Mouse (Mus musculus) gastrocnemius, postnatal 25 days (tissue): ENCODE data around the gene Ros1. TPM values are rescaled to one million over a fixed set of nuclear protein-coding genes. Genes with fewer than 3 reads are reported as not detected.

ENCODE experiments used
- DNase-seq: peaks from one replicate; pipeline ENCODE4 v3.0.0; 2022
- long read RNA-seq, 2 experiments: library from polyadenylated mRNA; stranded (forward); transcript quantifications; one replicate each; pipeline ENCODE4 v2.0.0; 2021
- total RNA-seq, 2 experiments: library from RNA; stranded (reverse); gene quantifications; 1 replicate in 1 of 2; 2 replicates in 1 of 2; pipeline ENCODE4 v1.2.3; 2021

Gene Ros1
- total RNA-seq = under 1 TPM; 0.03 to 0.13 TPM
- long read RNA-seq, experiment 1, partial matches to known transcripts = 0 of 1 reads
- long read RNA-seq, experiment 1, other reads (novel, unspliced or antisense) = 1 of 1 reads
- long read RNA-seq, experiment 2, partial matches to known transcripts = 0 of 2 reads
- long read RNA-seq, experiment 2, other reads (novel, unspliced or antisense) = 2 of 2 reads

DNA sequence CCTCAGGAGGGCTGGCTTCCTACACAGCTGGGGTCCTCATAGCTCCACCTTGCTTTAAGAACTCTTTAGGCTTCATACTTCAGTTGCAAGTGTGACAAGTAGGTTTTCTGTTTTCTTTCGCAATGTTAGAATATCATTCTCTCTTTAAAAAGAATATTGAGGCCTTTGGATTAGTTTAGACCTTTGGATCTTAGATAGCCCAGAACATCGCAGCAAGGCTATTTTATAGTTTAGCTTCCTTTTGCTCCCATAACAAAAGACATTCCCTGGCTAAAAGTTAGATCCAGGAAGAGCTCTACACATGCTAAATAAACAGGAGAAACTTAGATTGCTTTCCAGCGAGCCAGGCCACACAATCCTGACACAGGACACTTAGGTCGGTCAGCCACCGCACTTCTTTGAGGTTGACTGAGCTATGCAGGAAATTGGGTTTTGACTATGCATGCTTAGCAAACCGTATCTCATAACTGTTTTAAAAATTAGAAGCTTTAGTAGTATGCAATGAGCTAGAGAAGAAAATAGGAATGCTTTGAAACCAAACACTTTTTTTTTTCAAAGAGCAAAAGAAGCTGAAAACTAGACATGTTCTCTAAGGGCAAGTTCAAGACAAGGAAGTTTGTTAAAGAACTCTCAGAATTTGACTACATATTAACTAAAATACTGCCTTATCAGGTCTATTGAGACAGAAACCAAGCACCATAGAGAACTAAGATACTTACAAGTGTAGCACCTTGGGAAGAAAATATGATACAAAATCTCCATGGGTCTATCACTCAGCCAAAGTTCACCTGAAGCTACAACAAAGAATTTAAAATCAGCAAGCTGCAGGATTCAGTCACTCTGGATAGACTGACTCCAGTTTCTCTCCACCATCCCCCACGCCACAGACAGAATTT lies at the start of gene Ros1:
TSS of gene Ros1 (minus strand) at position 288 of the 896 bp plus-strand sequence.
- DNase-seq = no peak

DNA sequence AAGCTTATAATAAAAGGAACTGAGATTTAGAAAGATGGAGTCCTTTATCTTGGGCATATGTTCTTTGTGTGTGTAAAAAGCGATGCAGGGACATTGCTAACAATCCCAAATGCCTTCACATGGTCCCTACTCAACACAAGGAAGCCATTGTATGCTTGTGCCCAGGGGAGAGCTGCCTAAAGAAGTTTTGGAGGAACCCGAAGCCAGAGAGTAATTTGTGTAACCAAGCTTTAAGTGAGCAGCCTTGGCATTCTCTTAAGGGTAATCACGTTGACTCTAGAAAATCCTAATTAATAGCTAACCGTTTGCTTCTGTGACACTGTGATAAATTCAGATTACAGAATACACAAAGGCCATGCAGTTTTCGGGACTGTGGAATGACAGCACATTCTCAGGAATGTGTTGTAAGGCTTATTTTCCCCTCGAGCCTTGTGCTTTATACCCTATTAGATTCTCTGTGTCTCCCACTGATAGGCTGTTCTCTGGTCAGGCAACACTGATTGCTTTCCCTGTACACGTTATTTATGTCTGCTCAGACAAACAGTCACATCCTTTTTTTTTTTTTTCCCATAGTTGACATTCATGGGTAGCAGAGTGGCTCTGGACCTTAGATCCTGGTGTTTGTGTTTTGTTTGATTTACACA lies 47.8 kb upstream of the Ros1 start:
- DNase-seq = no peak

- DNase-seq = no peak
These were observed 47.0 kb upstream of the Ros1 start for GRCm38 (mm10) chr10:52242015-52242414.

DNA sequence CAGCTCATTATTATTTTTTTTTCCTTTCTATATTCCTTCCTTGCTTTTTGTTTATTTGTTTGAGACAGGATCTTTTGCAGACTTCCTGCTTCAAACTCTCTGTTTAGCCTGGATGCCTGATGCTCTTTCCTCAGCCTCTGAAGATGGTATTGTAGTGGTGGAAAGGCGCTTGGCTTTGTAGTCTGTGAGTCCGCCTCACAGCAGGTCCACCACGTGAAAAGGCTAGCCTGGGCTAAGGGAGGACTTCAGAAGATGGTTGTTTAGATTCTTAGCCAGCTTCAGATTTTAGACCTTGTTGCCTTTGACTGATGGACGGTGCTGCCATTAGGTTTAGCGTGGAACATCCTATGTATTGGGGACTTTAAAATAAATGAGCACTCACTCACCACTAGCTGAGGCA lies 40.4 kb upstream of the Ros1 start:
- no peak for DNase-seq

DNA sequence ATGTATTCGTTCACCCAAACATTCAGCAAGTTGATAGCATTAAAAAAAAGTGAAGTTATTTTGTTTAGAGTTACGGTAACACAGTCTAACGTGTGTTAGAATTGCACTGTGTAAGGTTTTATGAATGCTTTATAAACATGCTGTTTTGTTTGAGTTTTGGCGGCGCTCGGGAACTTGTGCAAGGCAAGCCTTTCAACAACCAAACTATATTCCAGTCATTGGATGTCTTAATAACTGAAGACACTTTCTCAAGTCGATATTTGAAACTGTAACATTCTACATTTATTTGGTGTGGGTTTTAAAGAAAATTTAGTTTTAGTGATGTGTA lies 39.6 kb upstream of the Ros1 start:
- no peak for DNase-seq

DNA sequence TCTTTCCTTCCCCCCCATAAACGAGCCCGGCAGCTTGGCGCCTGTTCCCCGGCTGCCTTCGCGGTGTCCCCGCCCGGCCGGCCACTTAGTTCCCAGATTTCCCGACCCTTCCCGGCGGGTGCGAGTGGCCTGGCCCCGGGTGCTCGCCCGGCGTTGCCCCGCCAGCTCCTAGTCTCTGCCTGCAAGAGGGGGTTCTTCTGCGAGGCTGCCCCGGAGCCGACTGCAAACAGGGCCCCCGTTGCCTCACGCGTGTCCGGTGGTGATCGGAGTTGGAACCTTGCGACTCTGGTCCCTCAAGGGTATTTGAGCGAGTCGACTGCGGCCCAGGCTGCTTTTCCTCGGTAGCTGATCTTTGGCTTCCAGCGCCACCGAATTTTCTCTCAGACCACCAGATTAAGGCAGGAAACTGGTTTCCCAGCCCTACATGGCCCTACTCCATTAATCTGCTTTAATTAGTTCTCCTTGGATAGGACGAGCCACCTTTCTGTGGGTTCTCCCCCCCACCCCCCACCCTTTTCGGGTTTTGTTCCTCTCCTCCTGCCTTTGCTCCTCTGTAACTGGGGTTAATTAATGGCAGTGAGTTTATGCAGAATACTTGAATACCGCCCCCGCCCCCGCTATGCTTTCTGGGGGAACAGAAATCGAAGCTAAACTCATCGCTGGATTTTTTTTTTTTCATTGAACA lies 39.1 kb upstream of the Ros1 start:
- peak; percentile 10 for DNase-seq

GRCm38 (mm10) chr10:52233301-52233968 lies 38.4 kb upstream of the Ros1 start, which contains the start of gene Dcbld1:
Gene Dcbld1 (plus strand): TSS chr10:52233619.
- peak; percentile 44 for DNase-seq

DNA sequence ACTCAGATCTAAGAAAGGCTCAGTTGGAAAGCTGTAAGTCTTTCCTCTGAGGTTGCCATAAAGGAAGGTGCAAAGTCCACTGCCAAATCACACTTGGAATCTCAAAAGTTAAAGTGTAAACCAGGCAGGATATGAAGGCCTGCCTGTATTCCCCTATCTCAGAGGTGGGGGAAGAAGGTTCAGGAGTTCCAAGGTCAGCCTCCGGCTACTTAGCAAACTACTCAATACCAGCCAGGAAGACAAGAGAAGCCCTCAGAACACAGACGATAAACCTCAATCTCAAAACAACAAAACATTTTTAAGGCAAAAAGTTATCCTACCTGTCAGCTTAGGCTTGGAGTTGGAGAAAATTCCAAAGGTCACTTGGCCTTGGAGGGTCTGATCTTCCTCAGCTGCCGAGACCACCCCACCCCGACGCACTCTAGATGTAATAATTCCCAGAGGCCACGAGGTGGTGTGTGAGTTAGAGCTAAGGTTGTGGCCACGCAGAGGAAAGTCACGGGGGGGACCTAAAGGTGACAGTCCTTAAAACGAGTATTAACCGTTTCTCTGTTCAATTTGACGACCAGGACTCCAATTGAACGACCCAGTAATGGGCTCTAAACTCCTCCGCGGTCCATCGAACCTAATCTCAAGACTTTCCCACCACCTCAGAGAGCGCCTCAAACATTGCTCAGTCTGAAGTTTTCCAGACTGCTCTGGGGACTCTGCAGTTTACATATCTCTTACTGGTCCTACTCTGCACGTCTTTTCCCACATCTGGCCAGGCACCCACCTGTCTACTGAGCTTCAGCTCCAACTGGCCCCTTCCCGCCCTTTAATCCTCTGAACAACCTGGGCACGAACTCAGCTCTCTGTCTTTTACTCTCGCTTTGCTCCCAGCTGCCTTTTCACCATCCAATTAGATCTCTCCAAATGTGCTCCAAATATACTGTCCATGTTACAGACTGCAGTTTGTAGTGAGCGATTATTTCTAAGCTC lies 37.4 kb upstream of the Ros1 start:
- peak; percentile 9 for DNase-seq

DNA sequence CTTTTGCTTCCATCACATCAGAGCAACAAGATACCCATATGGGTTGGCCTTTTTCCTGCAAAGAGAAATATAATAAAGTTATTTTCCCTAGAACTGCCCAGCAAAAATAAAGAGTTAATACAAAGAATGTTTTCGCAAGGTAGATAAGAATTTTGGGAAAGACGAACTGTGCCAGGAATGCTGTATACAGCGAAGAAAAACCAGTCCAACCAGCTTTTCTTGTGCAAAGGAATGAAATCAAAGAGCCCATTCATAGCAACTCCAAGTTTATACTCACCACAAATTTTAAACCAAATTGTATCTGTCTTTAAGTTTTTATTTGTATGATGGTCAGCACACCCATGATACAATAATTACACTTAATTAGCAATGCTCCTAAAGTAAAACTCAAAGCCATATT lies 24.6 kb upstream of the Ros1 start:
- DNase-seq = no peak

DNA sequence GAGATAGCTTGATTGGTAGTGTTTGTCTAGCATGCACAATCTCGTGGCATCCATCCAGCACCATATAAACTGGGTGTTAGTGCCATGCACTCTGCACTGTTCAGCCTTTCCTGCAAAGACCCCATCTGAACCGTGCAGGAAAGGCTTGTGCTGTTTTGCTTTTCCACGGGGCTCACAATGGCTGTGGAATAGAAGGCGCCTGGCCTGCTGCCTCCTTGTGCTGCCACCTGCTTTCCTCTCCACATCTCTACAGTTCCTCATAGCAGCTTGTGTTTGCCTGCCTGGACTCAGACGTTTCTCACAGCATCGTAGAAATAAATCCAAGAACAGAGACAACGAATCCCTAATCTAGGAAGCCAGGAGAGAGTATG lies 22.5 kb upstream of the Ros1 start:
- no peak for DNase-seq

GRCm38 (mm10) chr10:52216797-52217563 lies 21.9 kb upstream of the Ros1 start:
- no peak for DNase-seq

- no peak for DNase-seq
These were observed 20.3 kb upstream of the Ros1 start for GRCm38 (mm10) chr10:52215267-52215818.

DNA sequence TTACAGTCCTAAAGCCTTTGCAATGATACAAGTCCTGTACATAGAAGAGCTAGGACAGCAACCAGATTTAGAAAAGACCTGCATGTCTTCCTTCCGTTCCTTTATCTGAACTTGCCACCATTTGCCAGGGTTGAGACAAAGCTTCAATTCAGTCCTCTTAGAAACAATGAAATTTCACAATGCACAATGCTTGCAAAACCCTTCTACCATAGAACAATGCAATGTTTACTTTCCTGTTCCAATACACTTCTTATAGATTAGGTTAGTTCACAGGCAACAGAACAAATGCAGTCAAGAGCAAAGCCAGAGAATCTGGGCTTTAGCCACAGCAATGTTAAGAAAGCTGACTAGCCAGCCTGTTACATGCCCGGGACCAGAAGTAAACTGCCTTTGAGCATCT lies 9.0 kb upstream of the Ros1 start:
- no peak for DNase-seq

DNA sequence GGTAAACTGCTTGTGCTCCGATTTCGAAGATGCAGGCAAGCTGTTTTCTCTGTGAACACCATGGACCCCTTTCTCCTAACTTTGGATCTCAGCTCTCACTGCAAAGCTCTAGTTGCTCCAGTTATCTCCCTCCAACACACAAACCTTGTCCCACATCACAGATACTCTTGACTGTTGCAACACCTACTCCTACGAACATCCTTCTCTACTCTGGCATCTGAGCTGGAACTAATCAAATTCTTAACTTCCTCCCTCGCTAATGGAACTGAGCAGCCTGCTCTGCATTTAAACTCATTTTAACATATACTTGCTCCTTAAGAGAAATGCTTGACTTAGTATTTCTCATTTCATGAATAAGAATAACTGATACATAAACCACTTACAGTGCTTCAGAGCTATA lies 9.1 kb downstream of the Ros1 start:
- no peak for DNase-seq

DNA sequence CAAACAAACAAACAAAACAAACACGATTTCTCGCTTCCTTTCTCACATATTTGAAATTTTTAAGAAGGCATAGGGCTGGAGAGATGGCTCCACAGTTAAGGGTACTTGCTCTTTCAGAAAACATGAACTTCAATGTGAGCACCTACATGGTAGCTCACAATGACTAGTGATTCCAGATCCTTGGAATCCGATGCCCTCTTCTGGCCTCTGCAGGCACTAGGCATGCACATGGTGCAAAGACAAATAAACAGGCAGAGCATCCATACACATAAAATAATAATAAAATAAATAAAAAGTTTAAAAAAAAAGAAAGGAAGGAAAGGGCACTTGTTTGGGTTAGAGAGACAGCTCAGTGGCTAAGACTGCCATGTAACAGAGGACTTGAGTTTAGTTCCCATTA lies 12.2 kb downstream of the Ros1 start:
- no peak for DNase-seq

DNA sequence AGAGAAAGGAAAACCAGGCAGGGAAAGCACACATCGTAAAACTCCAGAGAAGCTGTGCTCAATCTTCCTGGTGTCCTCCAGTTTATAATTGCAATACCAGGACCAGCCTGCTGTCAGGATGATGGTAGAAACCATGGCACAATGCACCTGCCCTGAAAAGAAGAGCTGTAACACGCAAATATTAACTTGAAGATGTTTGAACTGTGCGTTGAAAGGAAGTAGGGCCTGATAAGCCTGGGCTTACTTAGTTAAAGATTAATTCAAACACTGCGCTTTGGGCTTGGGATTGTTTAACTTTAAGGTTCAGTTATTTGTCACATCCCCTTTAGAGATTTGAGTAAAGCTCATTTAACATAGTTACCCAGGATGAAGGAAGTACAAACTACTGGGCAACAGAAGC lies 20.7 kb downstream of the Ros1 start:
- DNase-seq = no peak

GRCm38 (mm10) chr10:52170489-52170888 lies 24.6 kb downstream of the Ros1 start:
- DNase-seq = no peak

GRCm38 (mm10) chr10:52169841-52170240 lies 25.2 kb downstream of the Ros1 start:
- DNase-seq = no peak

DNA sequence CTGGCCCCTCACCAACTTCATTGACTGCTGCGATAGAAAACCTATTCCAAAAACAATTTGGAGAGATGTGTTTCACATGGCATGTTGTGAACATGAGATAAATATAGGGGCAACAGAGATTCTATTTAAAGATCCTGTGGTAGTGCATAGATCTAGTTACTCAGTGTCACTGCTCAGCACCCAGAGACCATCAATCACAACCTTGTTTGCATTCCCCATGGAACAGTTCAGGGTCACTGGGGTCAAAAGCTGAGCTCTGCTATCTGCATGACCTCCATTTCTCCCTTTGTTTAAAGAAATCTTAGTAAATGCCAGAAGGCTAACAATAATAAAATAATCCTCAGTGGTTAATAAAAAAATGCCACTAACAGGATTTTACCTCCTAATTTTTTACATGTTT lies 29.7 kb downstream of the Ros1 start:
- DNase-seq = no peak

DNA sequence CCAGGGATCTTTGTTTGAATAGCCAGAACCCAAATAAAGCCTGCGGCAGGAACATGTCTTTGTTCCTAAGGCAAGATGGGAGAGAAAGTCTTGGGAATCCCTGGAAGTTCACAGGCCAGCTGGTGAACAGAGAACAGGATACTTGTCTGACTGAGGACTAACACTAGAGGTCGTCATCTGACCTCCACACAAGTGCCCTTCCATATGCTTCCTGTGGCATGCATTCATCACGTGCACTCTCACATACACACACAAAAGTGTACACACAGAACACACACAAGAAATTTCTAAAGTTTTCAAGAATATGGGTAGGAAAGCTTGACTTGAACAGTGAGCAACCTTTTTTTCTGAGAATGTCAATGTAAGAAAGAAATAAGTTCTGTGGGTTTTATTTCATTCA lies 34.4 kb downstream of the Ros1 start:
- DNase-seq = no peak
